Mouse (Mus musculus) erythroblast, embryonic 14.5 days (primary cell): ENCODE data around the gene Nrxn3.

Experiments used
- GATA1 ChIP-seq: IDR thresholded peaks from 2 replicates; pipeline ENCODE4 v1.6.1; 2012; ENCODE audit warnings: low read length, inconsistent platforms, mixed read lengths
- TAL1 ChIP-seq: IDR thresholded peaks from 3 replicates; pipeline ENCODE4 v1.6.1; 2012; ENCODE audit warnings: low read length, inconsistent platforms, mixed read lengths

GRCm38 (mm10) chr12:89836271-89836670 is 1113.6 kb downstream of the Nrxn3 start:
- TF ChIP-seq GATA1 (no peak), TAL1 (no peak)
